In the genomic region with DNA sequence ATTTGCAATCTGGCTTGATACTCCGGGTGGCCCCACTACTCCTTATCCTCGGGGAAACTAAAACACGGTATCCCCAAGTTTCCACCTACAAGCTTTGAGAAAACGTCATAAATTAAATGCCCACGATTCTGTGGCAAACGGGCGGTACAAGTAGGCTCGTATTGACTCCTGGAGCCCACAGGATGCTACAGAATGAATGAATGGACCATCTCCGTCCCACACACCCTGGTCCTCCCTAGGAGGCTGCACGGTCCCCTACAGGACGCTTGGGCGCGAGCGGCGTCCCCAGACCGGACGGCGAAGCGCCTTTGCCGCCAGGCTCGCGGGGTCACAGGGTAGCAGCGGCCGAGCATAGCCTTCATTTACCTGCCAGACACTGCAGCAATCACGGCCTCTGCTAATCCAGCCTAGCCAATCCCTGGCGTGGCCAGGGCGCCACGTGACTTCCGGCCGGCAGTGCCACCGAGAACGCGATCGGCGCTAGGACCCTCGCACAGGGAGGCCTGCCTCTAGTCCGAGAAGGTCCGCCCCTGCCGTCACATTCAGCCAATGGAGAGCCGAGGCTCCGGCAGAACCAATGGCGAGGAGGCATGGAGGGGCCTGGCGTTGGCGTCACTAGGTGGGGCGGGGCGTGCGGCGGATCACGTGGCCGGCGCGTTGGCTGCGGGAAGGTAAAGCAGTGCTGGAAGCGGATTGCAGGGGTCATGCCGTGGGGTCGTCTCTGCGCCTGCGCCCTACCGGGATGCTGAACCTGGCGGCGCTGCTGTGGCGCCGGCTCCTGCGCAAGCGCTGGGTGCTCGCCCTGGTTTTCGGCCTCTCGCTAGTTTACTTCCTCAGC, we compare ENCODE assay signal across 7 mouse cellular contexts. TPM values are rescaled to one million over a fixed set of nuclear protein-coding genes. Genes with fewer than 3 reads are reported as not detected.
DNase-seq lines count a peak whose midpoint lies in the region; ATAC-seq lines count a peak whose summit lies in the region.

A gene (minus strand): TSS at position 511 of the 838 bp plus-strand sequence.
A gene (plus strand): TSS at position 622 of the 838 bp plus-strand sequence.

- H3K4me2 ChIP-seq in embryonic facial prominence, embryonic 12.5 days (replicated peaks), result peak within 1 kb of the TSS; percentile 72
- peak within 1 kb of the TSS; percentile 83 for H3K4me2 ChIP-seq in limb, embryonic 11.5 days (ENCODE audit: low read depth, severe bottlenecking)
- H3K4me2 ChIP-seq in midbrain, embryonic 14.5 days (ENCODE audit: low read length), result peak within 1 kb of the TSS; percentile 74

- H3K36me3 ChIP-seq in embryonic facial prominence, embryonic 12.5 days, result peaks cover 25% of the 10 kb centered on the region
- H3K36me3 ChIP-seq in limb, embryonic 11.5 days (ENCODE audit: control insufficient read depth, insufficient read depth, low read length), result no peaks in the 10 kb centered on the region; the same call in 1 of the 2 replicates
- peaks cover 36% of the 10 kb centered on the region for H3K36me3 ChIP-seq in midbrain, embryonic 14.5 days (ENCODE audit: control insufficient read depth, insufficient read depth, low read length)

- H3K4me3 ChIP-seq in embryonic facial prominence, embryonic 12.5 days, result peak within 1 kb of the TSS; percentile 66
- H3K4me3 ChIP-seq in limb, embryonic 11.5 days (ENCODE audit: low read depth, low read length), result peak within 1 kb of the TSS; percentile 70
- H3K4me3 ChIP-seq in midbrain, embryonic 14.5 days (replicated peaks; ENCODE audit: low read depth, low read length), result peak within 1 kb of the TSS; percentile 73

- H3K9me3 ChIP-seq in embryonic facial prominence, embryonic 12.5 days, result no peaks in the 10 kb centered on the region
- H3K9me3 ChIP-seq in limb, embryonic 11.5 days (ENCODE audit: control insufficient read depth, low read length), result no peaks in the 10 kb centered on the region
- H3K9me3 ChIP-seq in midbrain, embryonic 14.5 days (ENCODE audit: control insufficient read depth, low read length), result no peaks in the 10 kb centered on the region

- peaks cover 24% of the 10 kb centered on the region for H3K4me1 ChIP-seq in embryonic facial prominence, embryonic 12.5 days
- peaks cover 12% of the 10 kb centered on the region for H3K4me1 ChIP-seq in limb, embryonic 11.5 days (ENCODE audit: control insufficient read depth, insufficient read depth, low read length)
- peaks cover 24% of the 10 kb centered on the region for H3K4me1 ChIP-seq in midbrain, embryonic 14.5 days (ENCODE audit: control insufficient read depth, insufficient read depth, low read length)

- ATAC-seq in embryonic facial prominence, embryonic 12.5 days (ENCODE audit: insufficient number of reproducible peaks, insufficient read depth, low FRiP score, low TSS enrichment), result peak; percentile 100
- peak; percentile 100 for ATAC-seq in limb, embryonic 11.5 days (ENCODE audit: insufficient number of reproducible peaks, low FRiP score, low TSS enrichment, low read depth)
- ATAC-seq in midbrain, embryonic 14.5 days (ENCODE audit: low FRiP score, low TSS enrichment), result peak; percentile 100

- WGBS in embryonic facial prominence, embryonic 12.5 days, result under 1% methylated on average over 68 of the region's 68 CpGs
- under 1% methylated on average over 68 of the region's 68 CpGs for WGBS in limb, embryonic 11.5 days
- WGBS in midbrain, embryonic 14.5 days, result under 1% methylated on average over 68 of the region's 68 CpGs

- DNase-seq in adrenal gland, postnatal 25 days, result peak; percentile 99
- peak; percentile 100 for DNase-seq in heart, adult 11 months
- DNase-seq in kidney, adult 18-20 months, result peak; percentile 100
- peak; percentile 100 for DNase-seq in limb, embryonic 11.5 days (ENCODE audit: low spot score)
- peak; percentile 99 for DNase-seq in midbrain, embryonic 14.5 days
- peak; percentile 98 to 99 for DNase-seq in spleen, adult 18-20 months

- peak within 1 kb of the TSS; percentile 73 for H3K9ac ChIP-seq in embryonic facial prominence, embryonic 12.5 days
- H3K9ac ChIP-seq in limb, embryonic 11.5 days (ENCODE audit: low read length), result peak within 1 kb of the TSS; percentile 73
- peak within 1 kb of the TSS; percentile 83 for H3K9ac ChIP-seq in midbrain, embryonic 14.5 days (replicated peaks; ENCODE audit: low read length)

- H3K27ac ChIP-seq in embryonic facial prominence, embryonic 12.5 days, result peak within 1 kb of the TSS; percentile 72
- H3K27ac ChIP-seq in limb, embryonic 11.5 days (replicated peaks; ENCODE audit: low read depth, low read length), result peak within 1 kb of the TSS; percentile 56; the same call in 1 of the 2 replicates
- H3K27ac ChIP-seq in midbrain, embryonic 14.5 days (replicated peaks; ENCODE audit: low read depth, low read length), result peak within 1 kb of the TSS; percentile 84

- no peaks in the 10 kb centered on the region for H3K27me3 ChIP-seq in embryonic facial prominence, embryonic 12.5 days
- no peaks in the 10 kb centered on the region for H3K27me3 ChIP-seq in limb, embryonic 11.5 days (ENCODE audit: control insufficient read depth, insufficient read depth, low read length)
- no peaks in the 10 kb centered on the region for H3K27me3 ChIP-seq in midbrain, embryonic 14.5 days (ENCODE audit: control insufficient read depth, insufficient read depth, low read length)

RNA-seq across cellular contexts. Expression of the first gene that starts in this region (rescaled TPM):
- total RNA-seq in adrenal gland, postnatal 25 days (2021), result 3.7 and 4.9 TPM in 2 replicates
- 5.7 and 8.8 TPM in 2 replicates for polyA plus RNA-seq in embryonic facial prominence, embryonic 12.5 days (2016; fragmentation: Nextera tagmentation; extraction: Ambion mirVana)
- polyA plus RNA-seq in limb, embryonic 11.5 days (2014; fragmentation: Nextera tagmentation; extraction: Ambion mirVana), result 4.0 and 5.3 TPM in 2 replicates
- polyA plus RNA-seq in midbrain, embryonic 14.5 days (2014; fragmentation: Nextera tagmentation; extraction: Ambion mirVana), result 14.8 and 16.4 TPM in 2 replicates

RNA-seq across cellular contexts. Expression of the second gene that starts in this region (rescaled TPM):
- 6.6 and 6.8 TPM in 2 replicates for total RNA-seq in adrenal gland, postnatal 25 days (2021)
- 12.1 and 13.0 TPM in 2 replicates for polyA plus RNA-seq in embryonic facial prominence, embryonic 12.5 days (2016; fragmentation: Nextera tagmentation; extraction: Ambion mirVana)
- 12.5 and 13.8 TPM in 2 replicates for polyA plus RNA-seq in limb, embryonic 11.5 days (2014; fragmentation: Nextera tagmentation; extraction: Ambion mirVana)
- 17.2 and 17.6 TPM in 2 replicates for polyA plus RNA-seq in midbrain, embryonic 14.5 days (2014; fragmentation: Nextera tagmentation; extraction: Ambion mirVana)

Comparison
In these comparisons a context has a peak if more than half of its experiments do, and no peak if none do; other contexts are left out.
1. Peak in every context shown above with its lines: DNase-seq, ATAC-seq, H3K4me3 ChIP-seq and H3K27ac ChIP-seq.